Mouse (Mus musculus): ENCODE results near the gene Gm20441. TPM values are rescaled to one million over a fixed set of nuclear protein-coding genes. Genes with fewer than 3 reads are reported as not detected.
"Not testable (repeated sequence)": the region's sequence is repeated elsewhere in the genome, so short reads cannot be mapped to it uniquely, and the experiment has no call there.

The Gm20441 gene
- polyA plus RNA-seq, 1 experiment from 2014 or later, result 0.47 TPM

DNA sequence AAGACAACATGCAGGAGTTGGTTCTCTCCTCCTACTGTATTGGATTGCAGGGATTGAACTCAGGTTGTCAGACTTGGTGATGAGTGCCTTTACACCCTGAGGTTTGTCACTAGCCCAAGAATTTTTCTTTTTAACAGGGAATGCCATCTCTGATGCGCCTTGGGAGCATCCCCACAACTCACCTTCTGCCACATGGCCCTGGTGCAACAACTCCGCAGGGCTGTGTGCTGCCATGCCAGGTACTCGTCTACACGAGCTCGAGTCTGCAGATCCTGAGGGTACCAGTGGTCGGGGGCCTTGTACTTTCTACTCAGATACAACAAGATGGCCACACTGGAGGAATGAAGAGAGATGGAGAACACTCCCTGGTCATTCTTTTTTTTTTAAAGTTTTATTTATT lies 4.2 kb downstream of the Gm20441 start:
- Histone ChIP-seq H3K36me3 (no peaks in the 10 kb centered on the region), H3K27ac (no peak overlapping the region), H3K27me3 (no peaks in the 10 kb centered on the region), H3K9ac (no peak overlapping the region), H3K9me3 (no peaks in the 10 kb centered on the region), H3K4me2 (no peak overlapping the region), H3K4me1 (peaks cover 25% of the 10 kb centered on the region), H3K4me3 (no peak overlapping the region)
- no peak for ATAC-seq (ENCODE audit: insufficient number of reproducible peaks, low FRiP score, low TSS enrichment, low read depth)
- WGBS, result 86% methylated on average over 6 of the region's 6 CpGs

- no peak overlapping the region for H3K4me2 ChIP-seq
- no peak overlapping the region for H3K4me3 ChIP-seq
- no peak for ATAC-seq (ENCODE audit: insufficient number of reproducible peaks, low FRiP score, low TSS enrichment, low read depth)
- H3K36me3 ChIP-seq, result no peaks in the 10 kb centered on the region
- no peaks in the 10 kb centered on the region for H3K9me3 ChIP-seq
- H3K27me3 ChIP-seq, result no peaks in the 10 kb centered on the region
- H3K4me1 ChIP-seq, result peaks cover 10% of the 10 kb centered on the region
- H3K27ac ChIP-seq, result no peak overlapping the region
- no peak overlapping the region for H3K9ac ChIP-seq
- WGBS, result 87% methylated on average over 9 of the region's 9 CpGs
These were observed 6.2 kb downstream of the Gm20441 start for GRCm38 (mm10) chr10:75774587-75774986.

GRCm38 (mm10) chr10:75774102-75774501 lies 6.7 kb downstream of the Gm20441 start:
- Histone ChIP-seq H3K4me1 (peaks cover 7% of the 10 kb centered on the region), H3K9ac (no peak overlapping the region), H3K9me3 (no peaks in the 10 kb centered on the region), H3K4me2 (no peak overlapping the region), H3K4me3 (no peak overlapping the region), H3K36me3 (no peaks in the 10 kb centered on the region), H3K27me3 (no peaks in the 10 kb centered on the region), H3K27ac (no peak overlapping the region)
- 85% methylated on average over 5 of the region's 5 CpGs for whole genome bisulfite sequencing
- no peak for ATAC-seq (ENCODE audit: insufficient number of reproducible peaks, low FRiP score, low TSS enrichment, low read depth)

GRCm38 (mm10) chr10:75772795-75773664 lies 7.7 kb downstream of the Gm20441 start, which contains the start of gene Ddt:
Gene Ddt, minus strand, starts transcription at chr10:75773414.
- peak within 1 kb of the TSS; percentile 72; the same call in 1 of the 2 replicates for H3K27ac ChIP-seq
- H3K4me2 ChIP-seq, result peak within 1 kb of the TSS; percentile 97
- H3K36me3 ChIP-seq, result no peaks in the 10 kb centered on the region
- H3K4me1 ChIP-seq, result peaks cover 7% of the 10 kb centered on the region
- H3K4me3 ChIP-seq, result peak within 1 kb of the TSS; percentile 70
- H3K9ac ChIP-seq, result peak within 1 kb of the TSS; percentile 66
- WGBS, result under 1% methylated on average over 47 of the region's 47 CpGs
- H3K27me3 ChIP-seq, result no peaks in the 10 kb centered on the region
- no peaks in the 10 kb centered on the region for H3K9me3 ChIP-seq
- ATAC-seq (ENCODE audit: insufficient number of reproducible peaks, low FRiP score, low TSS enrichment, low read depth), result peak; percentile 90

- not testable (repeated sequence) for H3K4me3 ChIP-seq; H3K36me3 ChIP-seq; H3K9ac ChIP-seq; ATAC-seq (ENCODE audit: insufficient number of reproducible peaks, low FRiP score, low TSS enrichment, low read depth); H3K9me3 ChIP-seq; H3K27ac ChIP-seq; H3K4me2 ChIP-seq; H3K27me3 ChIP-seq
- 34% methylated on average over 5 of the region's 5 CpGs for WGBS
- H3K4me1 ChIP-seq, result peaks cover 20% of the 10 kb centered on the region
These were observed 13.0 kb downstream of the Gm20441 start for GRCm38 (mm10) chr10:75767756-75768155.

GRCm38 (mm10) chr10:75766856-75767255 lies 13.9 kb downstream of the Gm20441 start:
- Histone ChIP-seq H3K4me2 (no peak overlapping the region), H3K4me1 (peaks cover 16% of the 10 kb centered on the region), H3K9me3 (no peaks in the 10 kb centered on the region), H3K27ac (no peak overlapping the region), H3K36me3 (no peaks in the 10 kb centered on the region), H3K9ac (no peak overlapping the region), H3K4me3 (no peak overlapping the region), H3K27me3 (no peaks in the 10 kb centered on the region)
- no peak for ATAC-seq (ENCODE audit: insufficient number of reproducible peaks, low FRiP score, low TSS enrichment, low read depth)
- 83% methylated on average over 6 of the region's 6 CpGs for WGBS

GRCm38 (mm10) chr10:75764519-75765473 lies 16.0 kb downstream of the Gm20441 start:
- no peak overlapping the region for H3K9ac ChIP-seq
- peak; percentile 13; the same call in 1 of the 2 replicates for ATAC-seq (ENCODE audit: insufficient number of reproducible peaks, low FRiP score, low TSS enrichment, low read depth)
- peak overlapping the region; percentile 57; the same call in 1 of the 2 replicates for H3K27ac ChIP-seq
- H3K9me3 ChIP-seq, result no peaks in the 10 kb centered on the region
- no peaks in the 10 kb centered on the region; the same call in 1 of the 2 replicates for H3K36me3 ChIP-seq
- peaks cover 16% of the 10 kb centered on the region for H3K4me1 ChIP-seq
- 1% methylated on average over 27 of the region's 27 CpGs for WGBS
- H3K27me3 ChIP-seq, result no peaks in the 10 kb centered on the region
- peak overlapping the region; percentile 76 for H3K4me2 ChIP-seq
- peak overlapping the region; percentile 96 for H3K4me3 ChIP-seq

DNA sequence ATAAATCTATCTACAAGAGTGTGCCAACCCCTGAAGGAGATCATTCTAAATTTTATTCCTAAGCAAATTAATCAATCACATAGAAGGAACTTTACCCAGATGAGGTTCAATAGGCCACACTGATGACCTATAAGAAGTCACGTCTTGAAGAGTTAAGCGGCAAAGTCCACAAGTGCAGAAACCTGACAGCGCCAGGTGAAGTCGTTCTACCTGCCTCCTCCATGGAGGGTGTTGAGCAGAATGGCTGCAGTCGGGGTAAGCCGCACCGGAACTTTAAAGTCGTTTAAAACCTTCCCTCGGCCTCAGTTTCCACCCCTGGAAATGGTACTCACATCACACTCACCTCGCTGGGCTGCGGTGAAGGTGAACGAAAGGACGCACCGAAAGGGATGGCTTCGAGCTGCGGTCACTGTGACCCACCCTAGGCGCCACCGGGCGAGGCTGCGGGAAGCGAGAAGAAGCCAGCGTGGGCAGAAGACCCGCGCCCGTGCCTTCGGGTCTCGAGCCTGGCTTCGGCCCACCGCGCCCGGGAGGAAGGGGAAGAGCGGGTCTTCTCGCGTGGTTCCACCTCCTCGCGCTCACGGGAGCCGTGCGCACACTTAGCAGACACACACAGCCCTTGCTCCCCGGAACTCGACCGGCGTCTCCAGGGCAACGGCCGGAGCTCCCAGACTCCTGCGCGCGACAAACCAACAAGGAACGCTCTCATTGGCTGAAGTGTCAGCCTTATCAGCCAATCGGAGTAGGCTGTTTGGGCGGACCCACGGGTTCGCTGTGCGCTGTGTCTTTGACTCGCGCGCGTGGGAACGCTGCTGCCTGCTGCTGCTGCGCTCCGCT lies 16.9 kb downstream of the Gm20441 start, which contains the start of gene Cabin1:
TSS of gene Cabin1 (minus strand) at position 660 of the 837 bp plus-strand sequence.
- H3K4me2 ChIP-seq, result peak within 1 kb of the TSS; percentile 76
- no peaks in the 10 kb centered on the region for H3K27me3 ChIP-seq
- peak within 1 kb of the TSS; percentile 67 for H3K27ac ChIP-seq
- under 1% methylated on average over 61 of the region's 61 CpGs for WGBS
- peaks cover 16% of the 10 kb centered on the region for H3K4me1 ChIP-seq
- H3K9ac ChIP-seq, result peak within 1 kb of the TSS; percentile 68
- peak within 1 kb of the TSS; percentile 96 for H3K4me3 ChIP-seq
- no peaks in the 10 kb centered on the region for H3K9me3 ChIP-seq
- no peaks in the 10 kb centered on the region; the same call in 1 of the 2 replicates for H3K36me3 ChIP-seq
- ATAC-seq (ENCODE audit: insufficient number of reproducible peaks, low FRiP score, low TSS enrichment, low read depth), result peak; percentile 95

DNA sequence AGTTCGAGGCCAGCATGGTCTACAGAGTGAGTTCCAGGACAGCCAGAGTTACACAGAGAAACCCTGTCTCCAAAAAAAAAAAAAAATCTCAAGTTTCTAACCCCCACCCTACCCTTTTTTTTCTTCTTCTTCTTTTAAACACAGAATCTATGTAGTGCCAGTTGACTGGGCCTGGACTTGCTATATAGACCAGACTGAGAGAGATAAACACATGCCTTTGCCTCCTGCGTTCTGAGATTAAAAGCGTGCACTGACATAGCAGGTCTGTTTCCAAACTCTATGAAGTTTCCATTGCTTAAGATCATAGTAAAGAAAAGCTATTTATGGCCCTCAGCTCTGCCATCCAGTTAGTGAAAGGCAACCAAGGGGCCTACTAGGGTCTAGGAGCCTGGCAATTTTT lies 18.3 kb downstream of the Gm20441 start:
- H3K4me1 ChIP-seq, result peaks cover 16% of the 10 kb centered on the region
- H3K36me3 ChIP-seq, result peaks cover 5% of the 10 kb centered on the region
- H3K4me3 ChIP-seq, result no peak overlapping the region
- 95% methylated on average over 3 of the region's 3 CpGs for WGBS
- H3K4me2 ChIP-seq, result no peak overlapping the region
- no peak overlapping the region for H3K9ac ChIP-seq
- no peak overlapping the region for H3K27ac ChIP-seq
- ATAC-seq (ENCODE audit: insufficient number of reproducible peaks, low FRiP score, low TSS enrichment, low read depth), result no peak
- no peaks in the 10 kb centered on the region for H3K27me3 ChIP-seq
- no peaks in the 10 kb centered on the region for H3K9me3 ChIP-seq

- Histone ChIP-seq H3K9me3 (no peaks in the 10 kb centered on the region), H3K4me1 (peaks cover 16% of the 10 kb centered on the region), H3K36me3 (peaks cover 10% of the 10 kb centered on the region), H3K27me3 (no peaks in the 10 kb centered on the region), H3K4me2 (no peak overlapping the region), H3K27ac (no peak overlapping the region), H3K4me3 (no peak overlapping the region), H3K9ac (no peak overlapping the region)
- no peak for ATAC-seq (ENCODE audit: insufficient number of reproducible peaks, low FRiP score, low TSS enrichment, low read depth)
- WGBS, result 90% methylated on average over 3 of the region's 3 CpGs
These were observed 20.4 kb downstream of the Gm20441 start for GRCm38 (mm10) chr10:75760311-75760710.

- Histone ChIP-seq H3K27me3 (no peaks in the 10 kb centered on the region), H3K4me2 (no peak overlapping the region), H3K9me3 (no peaks in the 10 kb centered on the region), H3K9ac (no peak overlapping the region), H3K36me3 (peaks cover 46% of the 10 kb centered on the region), H3K27ac (no peak overlapping the region), H3K4me1 (no peaks in the 10 kb centered on the region), H3K4me3 (no peak overlapping the region)
- ATAC-seq (ENCODE audit: insufficient number of reproducible peaks, low FRiP score, low TSS enrichment, low read depth), result no peak
- WGBS, result 88% methylated on average over 11 of the region's 11 CpGs
These were observed 24.0 kb downstream of the Gm20441 start for GRCm38 (mm10) chr10:75756719-75757118.

Data from limb, embryonic 15.5 days (tissue).